Mouse (Mus musculus) c-Kit-positive CD71-positive TER-119-positive erythroid progenitor cells, embryonic 14.5 days (primary cell): ENCODE data around the gene Polr1a.
"Not testable (repeated sequence)": the region's sequence is repeated elsewhere in the genome, so short reads cannot be mapped to it uniquely, and the experiment has no call there.

ENCODE experiments used
- DNase-seq: peaks from one replicate; pipeline ENCODE4 v3.0.0-alpha.2; 2013; ENCODE audit warnings: low spot score

Gene Polr1a

GRCm38 (mm10) chr6:71908481-71909381 lies at the start of gene Polr1a, which contains the start of gene Ptcd3:
Gene Polr1a, plus strand, starts transcription at chr6:71909053.
Gene Ptcd3, minus strand, starts transcription at chr6:71908750.
- peak; percentile 91 for DNase-seq

- DNase-seq: no peak
Measured at GRCm38 (mm10) chr6:71867751-71868150, 41.1 kb upstream of the Polr1a start.

GRCm38 (mm10) chr6:71868809-71869208 lies 40.0 kb upstream of the Polr1a start:
- DNase-seq: peak; percentile 17

GRCm38 (mm10) chr6:71871396-71871795 lies 37.5 kb upstream of the Polr1a start:
- no peak for DNase-seq

GRCm38 (mm10) chr6:71877965-71878760 lies 30.7 kb upstream of the Polr1a start:
- DNase-seq: no peak

GRCm38 (mm10) chr6:71893263-71893662 lies 15.6 kb upstream of the Polr1a start:
- no peak for DNase-seq

GRCm38 (mm10) chr6:71907702-71908235 lies 1.1 kb upstream of the Polr1a start:
- DNase-seq: peak; percentile 49

- DNase-seq: no peak
Measured at GRCm38 (mm10) chr6:71909384-71909783, 531 bp downstream of the Polr1a start.

GRCm38 (mm10) chr6:71909840-71910239 lies 987 bp downstream of the Polr1a start:
- DNase-seq: peak; percentile 13

- no peak for DNase-seq
Measured at GRCm38 (mm10) chr6:71911686-71912450, 3.0 kb downstream of the Polr1a start.

GRCm38 (mm10) chr6:71920752-71921151 lies 11.9 kb downstream of the Polr1a start:
- no peak for DNase-seq

GRCm38 (mm10) chr6:71925233-71925632 lies 16.4 kb downstream of the Polr1a start:
- DNase-seq: not testable (repeated sequence)

- DNase-seq: peak; percentile 12
Measured at GRCm38 (mm10) chr6:71927911-71928310, 19.1 kb downstream of the Polr1a start.

- DNase-seq: no peak
Measured at GRCm38 (mm10) chr6:71930053-71930452, 21.2 kb downstream of the Polr1a start.

GRCm38 (mm10) chr6:71930830-71931437 lies 22.1 kb downstream of the Polr1a start:
- no peak for DNase-seq

GRCm38 (mm10) chr6:71932347-71932746 lies 23.5 kb downstream of the Polr1a start:
- no peak for DNase-seq

- DNase-seq: no peak
Measured at GRCm38 (mm10) chr6:71934081-71934556, 25.3 kb downstream of the Polr1a start.

- no peak for DNase-seq
Measured at GRCm38 (mm10) chr6:71935737-71936136, 26.9 kb downstream of the Polr1a start.

GRCm38 (mm10) chr6:71940912-71941311 lies 32.1 kb downstream of the Polr1a start:
- no peak for DNase-seq

- no peak for DNase-seq
Measured at GRCm38 (mm10) chr6:71945101-71945500, 36.2 kb downstream of the Polr1a start.

GRCm38 (mm10) chr6:71946121-71946520 lies 37.3 kb downstream of the Polr1a start:
- DNase-seq: no peak
